Mouse (Mus musculus) CD4-positive naive resting alpha-beta T cell, adult 76 days (primary cell): ENCODE results near the gene Hephl1. TPM values are rescaled to one million over a fixed set of nuclear protein-coding genes. Genes with fewer than 3 reads are reported as not detected.

Experiments used
- total RNA-seq: library from RNA; stranded (reverse); gene quantifications from one replicate; pipeline ENCODE4 v1.2.4, GENCODE M21; 2023

The Hephl1 gene
- total RNA-seq, result not detected

GRCm38 (mm10) chr9:15112008-15112407, at the start of gene Hephl1:
TSS of gene Hephl1 (minus strand) at chr9:15112108.

GRCm38 (mm10) chr9:15045084-15045669, 66.7 kb downstream of the Hephl1 start, which contains the start of gene Panx1:
TSS of gene Panx1 (minus strand) at chr9:15045478.

Other genes starting within 250 kb of the Hephl1 start
- 35.0 TPM for gene Izumo1r, start 208.2 kb downstream of the Hephl1 start, total RNA-seq
- 60.0 TPM for gene Panx1, start 66.6 kb downstream of the Hephl1 start, total RNA-seq
- not detected for gene Vstm5, start 126.9 kb upstream of the Hephl1 start, total RNA-seq
- gene Med17, start 167.8 kb upstream of the Hephl1 start, total RNA-seq, result 53.5 TPM
- 295 TPM for gene Taf1d, start 194.1 kb upstream of the Hephl1 start, total RNA-seq
- 3.6 TPM for gene 4931406C07Rik, start 194.3 kb upstream of the Hephl1 start, total RNA-seq
- gene Cep295, start 245.7 kb upstream of the Hephl1 start, total RNA-seq, result 42.3 TPM